Mouse (Mus musculus): ENCODE measurements around the gene Gpr107.

GRCm38 (mm10) chr2:31139174-31139632, 12.9 kb upstream of the Gpr107 start:
- TF ChIP-seq CTCF (IDR thresholded peaks at IDR 0.05; ENCODE audit: low read depth, low read length) (no peak), EP300 (IDR thresholded peaks at IDR 0.05; ENCODE audit: insufficient read depth, low read depth, low read length) (no peak), POLR2A (IDR thresholded peaks at IDR 0.05; ENCODE audit: insufficient read depth, low read length) (no peak)

Data from ES-Bruce4 (cell line).